8 mouse cellular contexts compared by ENCODE assay signal in the genomic region with DNA sequence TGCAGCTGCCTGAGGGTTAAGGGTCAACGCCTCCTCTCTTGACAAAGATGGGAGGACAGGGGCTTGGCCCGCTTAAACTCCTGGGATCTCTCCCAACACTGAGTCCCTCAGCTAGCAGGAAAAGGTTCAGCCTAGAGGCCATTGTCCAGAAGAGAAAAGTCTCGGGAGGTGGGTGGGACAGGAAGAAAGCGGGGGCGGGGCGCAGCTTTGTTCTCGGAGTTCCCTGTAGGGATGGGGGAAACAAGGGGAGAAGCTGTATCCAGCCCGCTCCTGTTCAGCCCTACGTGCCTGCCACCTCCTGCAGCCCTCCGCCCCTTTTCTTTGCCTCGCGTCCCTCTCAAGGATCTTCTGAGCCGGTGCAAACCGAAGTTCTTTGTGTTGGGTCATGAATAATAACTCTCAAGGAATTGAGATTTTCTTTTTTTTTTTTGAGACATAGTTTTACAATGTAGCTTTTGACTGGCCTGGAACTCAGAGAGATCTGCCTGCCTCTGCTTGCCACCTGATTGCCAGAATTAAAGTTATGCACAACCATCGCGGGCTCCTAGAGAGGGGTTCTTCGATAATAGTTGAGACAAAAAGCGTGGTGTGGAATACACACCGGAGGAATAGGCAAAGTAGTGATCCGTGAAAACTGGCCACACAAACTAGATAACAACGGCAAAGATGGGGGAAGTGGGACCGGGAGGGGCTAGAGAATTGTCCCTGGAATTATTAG. TPM values are rescaled to one million over a fixed set of nuclear protein-coding genes. Genes with fewer than 3 reads are reported as not detected.
DNase-seq lines count a peak whose midpoint lies in the region; ATAC-seq and TF ChIP-seq lines count a peak whose summit lies in the region.

No protein-coding gene starts in this region.

- peak; percentile 39 for DNase-seq in layer of hippocampus, adult 11-12 months (ENCODE audit: low spot score)
- DNase-seq in layer of hippocampus, postnatal 14 days (ENCODE audit: low spot score in 2 of 2), result no peak
- peak; percentile 59 for DNase-seq in cerebellum, adult 9-10 months
- peak; percentile 91 for DNase-seq in hindbrain, embryonic 10.5 days (ENCODE audit: low spot score)
- DNase-seq in layer of hippocampus, postnatal 10 days (ENCODE audit: low spot score in 2 of 2), result peak; percentile 44 to 55
- DNase-seq in lung, postnatal 4 days, result peak; percentile 85 to 89

- H3K27me3 ChIP-seq in hindbrain, embryonic 10.5 days (ENCODE audit: insufficient read depth, poor library complexity, severe bottlenecking), result no peaks in the 10 kb centered on the region
- no peaks in the 10 kb centered on the region for H3K27me3 ChIP-seq in small intestine, adult 2 months (ENCODE audit: control insufficient read depth, insufficient read depth, low read length)

- peak; percentile 26; the same call in 1 of the 2 replicates for TF ChIP-seq POLR2A in small intestine, adult 2 months (IDR thresholded peaks at IDR 0.05; ENCODE audit: low read depth, low read length)

- ATAC-seq in frontal cortex, adult (ENCODE audit: low TSS enrichment), result peak; percentile 15

- H3K9me3 ChIP-seq in hindbrain, embryonic 10.5 days, result no peaks in the 10 kb centered on the region

- 2% methylated on average over 22 of the region's 22 CpGs for WGBS in hindbrain, embryonic 10.5 days
- WGBS in small intestine, adult 2 months, result 1% methylated on average over 22 of the region's 22 CpGs

- H3K36me3 ChIP-seq in hindbrain, embryonic 10.5 days, result peaks cover 26% of the 10 kb centered on the region
- H3K36me3 ChIP-seq in small intestine, adult 2 months (ENCODE audit: control insufficient read depth, insufficient read depth, low read length), result no peaks in the 10 kb centered on the region

- peak overlapping the region; percentile 88 for H3K4me3 ChIP-seq in hindbrain, embryonic 10.5 days
- peak overlapping the region; percentile 89 for H3K4me3 ChIP-seq in small intestine, adult 2 months (ENCODE audit: low read depth, low read length)

- H3K4me1 ChIP-seq in hindbrain, embryonic 10.5 days (replicated peaks), result peaks cover 50% of the 10 kb centered on the region
- H3K4me1 ChIP-seq in small intestine, adult 2 months (ENCODE audit: control insufficient read depth, insufficient read depth, insufficient read length, low read length), result peaks cover 2% of the 10 kb centered on the region

- peak overlapping the region; percentile 98 for H3K27ac ChIP-seq in hindbrain, embryonic 10.5 days
- H3K27ac ChIP-seq in small intestine, adult 2 months (ENCODE audit: insufficient read depth, low read depth, low read length), result peak overlapping the region; percentile 54

- TF ChIP-seq CTCF in small intestine, adult 2 months (IDR thresholded peaks at IDR 0.05; ENCODE audit: extremely low read depth, insufficient read length, insufficient replicate concordance, low read depth, low read length), result no peak

RNA-seq across cellular contexts. Expression of a gene that starts 0.6 kb away (rescaled TPM):
- total RNA-seq in layer of hippocampus, postnatal 14 days (2021), result 10 to 100 TPM; 51.1 to 57.0 TPM
- polyA plus RNA-seq in hindbrain, embryonic 10.5 days (2016; fragmentation: Nextera tagmentation; extraction: Ambion mirVana), result 144 and 152 TPM in 2 replicates
- 10 to 100 TPM; 42.5 to 47.3 TPM for total RNA-seq in layer of hippocampus, postnatal 10 days (2021)
- polyA plus RNA-seq in small intestine, adult 2 months (2012; rRNA removed), result 18.9 and 32.4 TPM in 2 replicates

RNA-seq across cellular contexts. Expression of a gene that starts 28.1 kb away (rescaled TPM):
- total RNA-seq in layer of hippocampus, postnatal 14 days (2021), result 10 to 100 TPM; 47.7 to 60.5 TPM
- polyA plus RNA-seq in hindbrain, embryonic 10.5 days (2016; fragmentation: Nextera tagmentation; extraction: Ambion mirVana), result 80.0 and 81.7 TPM in 2 replicates
- total RNA-seq in layer of hippocampus, postnatal 10 days (2021), result 10 to 100 TPM; 54.7 to 57.8 TPM
- polyA plus RNA-seq in small intestine, adult 2 months (2012; rRNA removed), result 130 and 350 TPM in 2 replicates

RNA-seq across cellular contexts. Expression of a gene that starts 29.2 kb away (rescaled TPM):
- total RNA-seq in layer of hippocampus, postnatal 14 days (2021), result 10 to 100 TPM; 23.7 to 23.8 TPM
- polyA plus RNA-seq in hindbrain, embryonic 10.5 days (2016; fragmentation: Nextera tagmentation; extraction: Ambion mirVana), result 14.8 and 16.9 TPM in 2 replicates
- 10 to 100 TPM; 25.4 to 27.7 TPM for total RNA-seq in layer of hippocampus, postnatal 10 days (2021)
- polyA plus RNA-seq in small intestine, adult 2 months (2012; rRNA removed), result 9.3 and 9.5 TPM in 2 replicates

Comparison
In these comparisons a context has a peak if more than half of its experiments do, and no peak if none do; other contexts are left out.
1. DNase-seq: peak in layer of hippocampus, adult 11-12 months (single experiment), cerebellum, adult 9-10 months (single experiment), hindbrain, embryonic 10.5 days (single experiment), layer of hippocampus, postnatal 10 days (2 of 2) and lung, postnatal 4 days (2 of 2); none in layer of hippocampus, postnatal 14 days (0 of 2).